Mouse (Mus musculus) ES-Bruce4 (cell line): ENCODE results near the gene Slc8a2. TPM values are rescaled to one million over a fixed set of nuclear protein-coding genes. Genes with fewer than 3 reads are reported as not detected.

Source experiments
- H3K27ac ChIP-seq: 2 replicates; pipeline ENCODE4 v1.5.1; 2012; ENCODE audit warnings: low read length, inconsistent platforms; ENCODE audit not compliant: insufficient read depth
- H3K27me3 ChIP-seq: 2 replicates; pipeline ENCODE4 v1.6.1; 2012; ENCODE audit warnings: mild to moderate bottlenecking, low read length, inconsistent platforms; ENCODE audit not compliant: control insufficient read depth, poor library complexity, insufficient read depth, severe bottlenecking
- H3K36me3 ChIP-seq: 2 replicates; pipeline ENCODE4 v1.6.1; 2012; ENCODE audit warnings: inconsistent platforms, mild to moderate bottlenecking, low read length, moderate library complexity; ENCODE audit not compliant: control insufficient read depth, poor library complexity, insufficient read depth, severe bottlenecking
- H3K4me1 ChIP-seq: one replicate; pipeline ENCODE4 v1.8.1; 2011; ENCODE audit warnings: low read length; ENCODE audit not compliant: control insufficient read depth, insufficient read depth
- H3K4me3 ChIP-seq: 2 replicates; pipeline ENCODE4 v1.5.1; 2011; ENCODE audit warnings: low read depth, mild to moderate bottlenecking, low read length
- H3K9ac ChIP-seq: 2 replicates; pipeline ENCODE4 v1.6.1; 2012; ENCODE audit warnings: low read depth, mild to moderate bottlenecking, inconsistent platforms; ENCODE audit not compliant: poor library complexity, severe bottlenecking
- H3K9me3 ChIP-seq: replicated peaks from 2 replicates; pipeline ENCODE4 v1.6.1; 2012; ENCODE audit warnings: mild to moderate bottlenecking, low read length, inconsistent platforms; ENCODE audit not compliant: control insufficient read depth, poor library complexity, insufficient read depth, severe bottlenecking
- CTCF ChIP-seq: IDR thresholded peaks from one replicate; pipeline ENCODE4 v1.8.1; 2011; ENCODE audit warnings: low read depth, low read length
- EP300 ChIP-seq: IDR thresholded peaks from 2 replicates; pipeline ENCODE4 v1.6.1; 2011; ENCODE audit warnings: low read depth, low read length; ENCODE audit not compliant: insufficient read depth
- POLR2A ChIP-seq: IDR thresholded peaks from one replicate; pipeline ENCODE4 v1.8.1; 2011; ENCODE audit warnings: low read length; ENCODE audit not compliant: insufficient read depth
- polyA plus RNA-seq: library from polyadenylated mRNA; stranded (reverse); fragments of >200 nt; gene quantifications from 2 replicates; pipeline ENCODE4 v1.2.4, GENCODE M21; 2011; ENCODE audit warnings: low read depth; ENCODE audit not compliant: missing spikeins, insufficient read depth, insufficient read length

The Slc8a2 gene
- polyA plus RNA-seq, 1 experiment: 4.5 TPM

DNA sequence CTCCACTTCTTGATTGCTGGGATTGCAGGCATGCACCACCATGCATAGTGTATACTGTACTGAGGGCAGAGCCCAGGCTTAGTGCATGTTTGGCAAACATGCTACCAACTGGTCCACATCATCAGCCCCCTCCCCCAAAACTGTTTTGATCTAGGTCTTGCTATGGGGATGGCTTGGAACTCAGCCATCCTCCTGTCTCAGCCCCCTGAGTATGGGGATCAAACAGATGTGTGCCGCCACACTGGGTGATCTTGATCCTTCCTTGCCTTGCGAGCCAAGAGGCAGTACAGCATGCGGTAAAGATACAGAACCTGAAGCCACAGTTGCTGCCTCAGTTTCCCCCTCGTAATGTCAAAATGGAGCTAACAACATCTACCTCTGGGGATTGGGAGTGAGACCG is 727 bp upstream of the Slc8a2 start:
- H3K4me3 ChIP-seq: no peak overlapping the region
- H3K9ac ChIP-seq: no peak overlapping the region
- H3K9me3 ChIP-seq: no peaks in the 10 kb centered on the region
- no peaks in the 10 kb centered on the region for H3K36me3 ChIP-seq
- no peak overlapping the region for H3K27ac ChIP-seq
- no peak for TF ChIP-seq POLR2A
- TF ChIP-seq EP300: no peak
- no peak for TF ChIP-seq CTCF
- H3K4me1 ChIP-seq: no peaks in the 10 kb centered on the region
- no peaks in the 10 kb centered on the region for H3K27me3 ChIP-seq

DNA sequence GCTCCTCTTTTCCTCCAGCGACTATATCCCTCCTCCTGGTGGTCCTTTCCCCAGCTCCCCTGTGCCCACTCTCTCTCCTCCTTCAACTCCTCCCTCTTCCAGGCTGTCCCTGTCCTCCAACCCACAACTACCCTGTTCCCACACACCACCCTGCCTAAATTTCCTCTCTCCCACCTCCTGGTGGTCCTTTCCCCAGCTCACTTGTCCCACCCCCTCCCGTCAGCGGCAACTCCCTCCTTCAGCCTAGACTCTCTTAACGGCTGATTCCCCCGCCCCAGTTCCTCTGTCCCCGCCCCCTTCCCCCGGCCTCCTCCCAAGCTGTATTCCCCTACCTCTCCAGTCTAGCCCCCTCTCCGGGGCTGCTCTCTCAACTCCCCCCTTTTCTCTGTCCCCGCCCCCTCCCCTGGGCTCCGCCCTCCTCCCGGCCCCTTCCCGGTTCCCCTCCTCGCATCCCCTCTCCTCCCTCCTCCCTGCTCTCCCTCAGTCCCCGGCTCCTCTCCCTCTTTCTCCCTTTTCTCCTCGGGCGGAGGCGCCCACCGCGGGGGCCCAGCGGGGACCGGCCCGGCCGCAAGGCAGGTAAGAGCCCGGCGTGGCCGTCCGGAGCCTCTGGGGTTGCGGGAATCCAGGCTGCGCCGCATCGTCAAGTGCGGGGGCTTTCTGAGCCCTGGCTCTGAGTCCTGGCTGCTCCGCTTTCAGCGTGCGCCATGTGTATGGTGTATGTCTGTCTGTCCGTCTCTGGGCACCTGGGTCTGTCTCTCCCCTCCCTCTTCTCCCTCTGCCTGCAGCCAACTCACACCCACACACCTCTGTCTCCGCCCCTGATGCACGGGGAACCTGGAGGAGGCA is 443 bp downstream of the Slc8a2 start:
- Histone ChIP-seq H3K9ac (peak overlapping the region; percentile 81), H3K4me1 (no peaks in the 10 kb centered on the region), H3K9me3 (no peaks in the 10 kb centered on the region), H3K36me3 (no peaks in the 10 kb centered on the region), H3K27ac (peak overlapping the region; percentile 62), H3K4me3 (peak overlapping the region; percentile 72), H3K27me3 (no peaks in the 10 kb centered on the region)
- TF ChIP-seq CTCF (no peak), EP300 (no peak), POLR2A (no peak)

DNA sequence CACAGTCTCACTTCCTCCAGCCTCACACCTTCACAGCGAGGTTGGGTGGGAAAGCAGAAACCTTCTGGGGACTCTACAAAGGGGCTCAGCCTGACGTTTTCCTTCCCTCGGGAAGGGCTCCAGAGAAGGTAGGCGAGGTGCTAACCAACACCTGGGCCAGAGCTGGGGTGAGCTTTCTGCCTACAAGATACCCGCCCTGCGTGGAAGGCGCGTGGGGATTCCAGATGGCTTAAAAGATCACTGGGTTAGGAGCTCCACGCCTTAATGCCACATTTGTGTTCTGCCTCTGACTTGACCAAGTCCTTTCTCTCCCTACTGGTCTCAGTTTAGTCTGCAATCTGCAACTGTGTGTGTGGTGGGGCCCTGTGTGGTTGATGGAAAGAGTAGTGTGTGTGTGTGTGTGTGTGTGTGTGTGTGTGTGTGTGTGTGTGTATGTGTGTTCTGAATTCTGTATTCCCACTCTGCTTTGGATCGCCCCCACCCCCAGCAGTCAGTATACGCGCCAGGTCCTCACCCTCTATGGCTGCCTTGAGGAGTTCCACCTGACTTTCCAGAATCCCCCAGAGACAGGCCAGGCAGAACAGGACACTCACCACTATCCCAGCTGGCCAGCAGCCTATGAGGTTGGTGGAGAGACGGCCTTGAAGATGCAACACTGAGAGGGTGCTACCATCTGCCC is 1.5 kb downstream of the Slc8a2 start:
- Histone ChIP-seq H3K27me3 (no peaks in the 10 kb centered on the region), H3K9me3 (no peaks in the 10 kb centered on the region), H3K9ac (peak overlapping the region; percentile 81), H3K27ac (no peak overlapping the region), H3K4me1 (no peaks in the 10 kb centered on the region), H3K36me3 (no peaks in the 10 kb centered on the region), H3K4me3 (peak overlapping the region; percentile 72)
- no peak for TF ChIP-seq EP300
- no peak for TF ChIP-seq CTCF
- no peak for TF ChIP-seq POLR2A

DNA sequence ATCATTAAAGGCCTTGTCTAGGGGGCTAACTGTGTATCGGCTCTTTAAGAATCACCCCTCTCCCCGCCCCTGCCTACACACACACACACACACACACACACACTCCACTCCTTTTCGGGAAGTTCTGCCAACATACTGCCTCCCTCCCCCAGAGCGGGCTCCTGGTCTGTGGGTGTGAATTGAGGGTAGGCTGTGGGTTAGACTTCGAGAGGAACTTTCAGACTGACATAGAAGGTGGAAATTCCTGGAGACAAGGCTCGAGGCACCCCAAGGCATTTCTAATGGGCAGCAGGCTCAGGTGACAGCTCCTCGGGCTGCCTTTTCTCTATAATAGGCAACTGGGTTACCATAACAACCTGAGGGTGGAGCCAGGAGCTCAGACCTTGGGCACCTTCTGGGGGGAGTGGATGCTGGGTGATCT is 2.5 kb downstream of the Slc8a2 start:
- TF ChIP-seq CTCF (no peak), POLR2A (no peak), EP300 (no peak)
- Histone ChIP-seq H3K4me3 (no peak overlapping the region), H3K36me3 (no peaks in the 10 kb centered on the region), H3K9ac (no peak overlapping the region), H3K27ac (no peak overlapping the region), H3K9me3 (no peaks in the 10 kb centered on the region), H3K4me1 (no peaks in the 10 kb centered on the region), H3K27me3 (no peaks in the 10 kb centered on the region)

DNA sequence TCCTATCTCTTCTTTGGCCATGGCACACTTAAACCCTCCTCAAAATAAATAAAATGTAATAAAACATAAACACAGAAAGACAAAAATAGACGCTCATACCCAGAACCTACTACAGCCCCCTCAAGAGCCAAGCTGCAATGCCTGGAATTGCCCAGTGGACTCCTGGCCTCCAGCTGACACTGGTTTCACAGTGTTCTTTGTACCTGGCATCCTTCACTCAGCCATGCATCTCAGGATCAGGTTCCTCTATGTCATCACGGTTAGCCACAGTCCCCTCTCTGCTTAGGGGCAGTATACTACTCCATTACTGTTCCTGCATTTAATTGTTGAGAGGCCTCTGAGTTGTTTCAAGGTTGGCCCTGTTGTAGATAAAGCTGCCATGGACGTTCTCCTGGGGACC is 3.3 kb downstream of the Slc8a2 start:
- no peaks in the 10 kb centered on the region for H3K9me3 ChIP-seq
- no peak overlapping the region for H3K4me3 ChIP-seq
- no peaks in the 10 kb centered on the region for H3K4me1 ChIP-seq
- no peak for TF ChIP-seq EP300
- TF ChIP-seq CTCF: no peak
- no peak for TF ChIP-seq POLR2A
- H3K36me3 ChIP-seq: no peaks in the 10 kb centered on the region
- no peaks in the 10 kb centered on the region for H3K27me3 ChIP-seq
- no peak overlapping the region for H3K9ac ChIP-seq
- no peak overlapping the region for H3K27ac ChIP-seq

DNA sequence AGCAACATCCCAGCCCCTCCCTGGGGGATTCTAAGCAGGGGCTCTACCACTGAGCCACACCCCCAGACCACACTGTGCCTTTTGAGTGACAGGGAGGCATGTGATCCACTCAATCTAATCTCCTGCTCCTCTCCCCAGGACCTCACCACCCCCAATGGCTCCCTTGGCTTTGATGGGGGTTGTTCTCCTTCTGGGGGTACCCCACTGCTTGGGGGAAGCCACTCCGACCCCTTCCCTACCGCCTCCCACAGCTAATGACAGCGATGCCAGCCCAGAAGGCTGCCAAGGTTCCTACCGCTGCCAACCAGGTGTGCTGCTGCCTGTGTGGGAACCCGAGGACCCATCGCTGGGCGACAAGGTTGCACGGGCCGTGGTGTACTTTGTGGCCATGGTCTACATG is 4.1 kb downstream of the Slc8a2 start:
- Histone ChIP-seq H3K4me3 (no peak overlapping the region), H3K36me3 (no peaks in the 10 kb centered on the region), H3K27me3 (no peaks in the 10 kb centered on the region), H3K9me3 (no peaks in the 10 kb centered on the region), H3K27ac (no peak overlapping the region), H3K9ac (no peak overlapping the region), H3K4me1 (no peaks in the 10 kb centered on the region)
- TF ChIP-seq CTCF (no peak), EP300 (no peak)
